Mouse (Mus musculus) embryonic facial prominence, embryonic 15.5 days (tissue): ENCODE measurements around the gene Nipal4. TPM values are rescaled to one million over a fixed set of nuclear protein-coding genes. Genes with fewer than 3 reads are reported as not detected.
A peak's percentile ranks its signal among the peaks of the same experiment; 100 is the strongest.

Experiments used
- ATAC-seq: fragments of 200-750 bp; cut with Nextera tagmentation; 2 replicates; pipeline ENCODE4 v1.8.0; 2017; ENCODE audit warnings: low read depth, moderate TSS enrichment; ENCODE audit not compliant: insufficient number of reproducible peaks, low FRiP score, low TSS enrichment
- H3K27ac ChIP-seq: fragments of 300-500 bp; sonication (generic); replicated peaks from 2 replicates; pipeline ENCODE4 v1.5.1; 2015; ENCODE audit warnings: mild to moderate bottlenecking, inconsistent platforms
- H3K27me3 ChIP-seq: fragments of 300-500 bp; sonication (generic); 2 replicates; pipeline ENCODE4 v1.6.1; 2015; ENCODE audit warnings: inconsistent platforms
- H3K36me3 ChIP-seq: fragments of 300-500 bp; sonication (generic); 2 replicates; pipeline ENCODE4 v1.6.1; 2015; ENCODE audit warnings: mild to moderate bottlenecking, inconsistent platforms
- H3K4me1 ChIP-seq: fragments of 300-500 bp; sonication (generic); 2 replicates; pipeline ENCODE4 v1.6.1; 2015; ENCODE audit warnings: inconsistent platforms
- H3K4me2 ChIP-seq: fragments of 300-500 bp; sonication (generic); replicated peaks from 2 replicates; pipeline ENCODE4 v1.6.1; 2015; ENCODE audit warnings: mild to moderate bottlenecking, inconsistent platforms
- H3K4me3 ChIP-seq: fragments of 300-500 bp; sonication (generic); replicated peaks from 2 replicates; pipeline ENCODE4 v1.5.1; 2015; ENCODE audit warnings: mild to moderate bottlenecking, inconsistent platforms
- H3K9ac ChIP-seq: fragments of 300-500 bp; sonication (generic); 2 replicates; pipeline ENCODE4 v1.6.1; 2015; ENCODE audit warnings: inconsistent platforms
- H3K9me3 ChIP-seq: fragments of 300-500 bp; sonication (generic); replicated peaks from 2 replicates; pipeline ENCODE4 v1.6.1; 2016; ENCODE audit warnings: inconsistent platforms
- WGBS: fragments of 180-500 bp; shearing (Covaris S2); methylation state at CpG from one replicate; pipeline ENCODE4 v1.1.7; 2015; 5-methylcytosine and 5-hydroxymethylcytosine counted together
- microRNA-seq: library from miRNA; unstranded; fragments of <30 nt; microRNA quantifications from one replicate; pipeline ENCODE4, GENCODE M21; 2016; ENCODE audit warnings: borderline number of aligned reads
- polyA plus RNA-seq: library from polyadenylated mRNA; unstranded; fragments of >200 nt; fragmentation: Nextera tagmentation; extraction: Ambion mirVana; gene quantifications from 2 replicates; pipeline ENCODE4 v1.2.1, GENCODE M21; 2015

The Nipal4 gene
- polyA plus RNA-seq, 1 experiment from 2014 or later, result 9.5 TPM

DNA sequence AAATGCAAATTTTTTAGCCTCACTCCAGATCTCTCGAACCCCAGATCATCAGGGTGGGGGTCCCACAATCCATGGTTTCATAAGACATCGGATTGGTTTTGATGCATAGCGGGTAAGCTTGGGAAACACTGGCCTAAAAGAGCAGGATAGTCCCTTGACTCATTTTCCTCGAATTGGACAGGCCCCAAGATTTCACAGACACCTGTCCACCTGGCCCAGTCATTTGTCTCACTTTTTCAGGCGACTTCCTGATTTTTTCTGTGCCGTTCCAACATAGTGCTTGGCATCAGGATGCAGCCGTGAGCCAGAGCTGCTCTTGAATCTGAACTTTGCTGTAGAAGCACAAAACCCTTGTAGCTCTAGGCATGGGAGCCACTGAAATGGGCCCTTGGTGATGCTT, 52.1 kb downstream of the Nipal4 start:
- ATAC-seq, result no peak
- H3K4me3 ChIP-seq, result no peak overlapping the region
- H3K4me2 ChIP-seq, result no peak overlapping the region
- no peak overlapping the region for H3K27ac ChIP-seq
- H3K9me3 ChIP-seq, result no peaks in the 10 kb centered on the region
- 90% methylated on average over 7 of the region's 7 CpGs for WGBS
- H3K27me3 ChIP-seq, result no peaks in the 10 kb centered on the region
- peaks cover 9% of the 10 kb centered on the region for H3K36me3 ChIP-seq
- H3K4me1 ChIP-seq, result no peaks in the 10 kb centered on the region; the same call in 1 of the 2 replicates
- H3K9ac ChIP-seq, result no peak overlapping the region

DNA sequence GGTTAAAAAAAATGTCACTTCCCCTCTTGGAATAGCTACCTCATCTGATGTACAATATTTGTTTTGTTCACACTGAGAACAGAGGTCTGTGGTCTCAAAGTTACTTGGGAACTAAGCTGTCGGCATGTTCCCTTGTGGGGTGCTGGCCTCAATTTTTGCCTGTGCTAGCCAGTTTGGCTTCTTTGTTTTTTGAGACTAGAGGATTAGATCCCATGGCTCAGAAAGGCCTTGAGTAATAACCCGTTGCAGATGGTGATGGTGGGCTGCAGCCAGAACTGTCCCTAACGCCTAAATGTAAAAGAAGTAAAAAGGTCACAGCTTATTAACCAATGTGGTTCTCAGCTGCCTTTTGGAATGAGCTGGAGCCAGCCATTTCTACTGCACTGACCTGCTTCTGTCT, 53.1 kb downstream of the Nipal4 start:
- peaks cover 9% of the 10 kb centered on the region for H3K36me3 ChIP-seq
- no peaks in the 10 kb centered on the region for H3K9me3 ChIP-seq
- WGBS, result 69% methylated on average over 3 of the region's 3 CpGs
- no peak overlapping the region for H3K27ac ChIP-seq
- no peaks in the 10 kb centered on the region; the same call in 1 of the 2 replicates for H3K4me1 ChIP-seq
- no peaks in the 10 kb centered on the region for H3K27me3 ChIP-seq
- no peak overlapping the region for H3K9ac ChIP-seq
- no peak for ATAC-seq
- H3K4me2 ChIP-seq, result no peak overlapping the region
- H3K4me3 ChIP-seq, result no peak overlapping the region

DNA sequence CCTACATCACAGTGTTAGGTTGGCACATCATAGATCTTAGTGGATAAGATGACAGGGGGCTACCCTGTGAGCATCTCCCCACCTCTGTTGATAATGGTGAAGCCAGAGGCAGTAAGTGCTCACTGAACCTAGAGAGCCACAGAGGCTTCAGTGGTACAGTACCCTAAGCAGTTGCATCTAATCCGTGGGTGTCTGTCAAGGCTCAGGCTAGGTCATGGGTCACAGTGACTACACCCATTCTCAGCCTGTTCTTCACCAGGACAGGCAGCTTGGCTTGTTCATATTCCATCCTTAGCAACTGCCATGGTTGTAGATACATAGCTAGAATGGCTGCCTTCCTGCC, 55.4 kb downstream of the Nipal4 start:
- no peaks in the 10 kb centered on the region for H3K9me3 ChIP-seq
- 83% methylated on average over 1 of the region's 1 CpGs for WGBS
- no peak for ATAC-seq
- no peak overlapping the region for H3K4me3 ChIP-seq
- H3K36me3 ChIP-seq, result peaks cover 9% of the 10 kb centered on the region
- no peak overlapping the region for H3K27ac ChIP-seq
- H3K4me1 ChIP-seq, result no peaks in the 10 kb centered on the region; the same call in 1 of the 2 replicates
- H3K9ac ChIP-seq, result no peak overlapping the region
- H3K4me2 ChIP-seq, result no peak overlapping the region
- no peaks in the 10 kb centered on the region for H3K27me3 ChIP-seq

DNA sequence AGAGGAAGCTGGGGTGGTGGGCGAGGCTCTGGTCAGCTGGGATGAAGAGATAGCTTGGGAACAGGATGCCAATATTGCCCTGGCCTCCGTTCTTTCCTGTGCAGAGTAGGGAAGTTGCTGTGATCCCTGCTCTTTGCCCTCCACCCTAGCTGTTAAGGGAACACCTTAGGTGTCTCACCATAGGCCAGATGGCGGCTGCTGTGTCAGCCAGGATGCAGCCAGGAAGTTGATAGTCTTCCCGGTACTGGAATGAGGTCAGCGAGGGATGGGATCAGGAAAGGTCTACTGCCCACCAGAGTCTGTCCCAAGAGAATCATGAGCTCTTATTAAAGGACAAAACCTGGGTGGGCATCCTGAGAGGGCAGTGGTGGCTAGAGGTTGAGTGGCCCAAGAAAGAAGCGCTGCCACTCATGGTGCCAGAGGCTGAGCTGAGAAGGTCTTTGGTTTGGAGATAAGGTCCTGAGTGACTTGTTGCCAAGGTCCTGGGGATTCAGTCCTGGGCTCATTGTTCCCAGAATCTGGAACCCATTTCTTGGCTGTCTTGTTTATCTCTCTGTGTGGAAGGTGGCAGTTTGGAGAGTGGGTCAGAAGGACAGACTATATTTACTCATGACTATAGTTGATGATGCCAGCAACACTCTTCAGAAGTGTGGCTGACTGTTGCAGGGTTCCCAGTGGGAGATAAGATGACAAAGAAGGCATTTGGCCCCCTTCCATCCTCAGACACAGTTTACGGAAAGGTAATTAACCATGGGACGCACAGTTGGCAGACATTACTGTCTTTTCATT, 56.0 kb downstream of the Nipal4 start:
- 79% methylated on average over 8 of the region's 8 CpGs for WGBS
- H3K4me2 ChIP-seq, result no peak overlapping the region
- H3K9me3 ChIP-seq, result no peaks in the 10 kb centered on the region
- no peaks in the 10 kb centered on the region; the same call in 1 of the 2 replicates for H3K4me1 ChIP-seq
- H3K27me3 ChIP-seq, result no peaks in the 10 kb centered on the region
- ATAC-seq, result no peak
- H3K9ac ChIP-seq, result no peak overlapping the region
- H3K27ac ChIP-seq, result no peak overlapping the region
- H3K4me3 ChIP-seq, result no peak overlapping the region
- peaks cover 9% of the 10 kb centered on the region for H3K36me3 ChIP-seq

DNA sequence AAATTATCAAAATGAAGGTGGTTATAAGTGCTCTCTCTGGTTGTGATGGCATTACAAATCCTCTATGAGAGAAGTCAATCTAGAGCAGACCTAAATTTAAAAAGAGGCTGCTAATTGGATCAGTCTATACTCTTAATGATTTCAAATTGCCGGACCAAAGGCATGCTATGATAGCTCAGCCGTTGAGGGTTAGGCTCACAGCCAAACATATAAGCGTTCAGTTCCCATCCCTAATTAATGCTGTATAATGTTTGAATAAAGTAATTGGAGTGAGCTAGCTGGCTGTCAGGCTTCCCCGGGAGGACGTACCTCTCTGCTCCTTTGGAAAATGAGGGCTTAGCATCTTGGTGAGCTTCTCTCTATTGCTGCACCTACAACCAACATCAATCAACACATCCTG, 57.1 kb downstream of the Nipal4 start:
- whole genome bisulfite sequencing, result 64% methylated on average over 5 of the region's 5 CpGs
- no peaks in the 10 kb centered on the region for H3K9me3 ChIP-seq
- H3K27ac ChIP-seq, result no peak overlapping the region
- no peaks in the 10 kb centered on the region for H3K27me3 ChIP-seq
- H3K4me3 ChIP-seq, result no peak overlapping the region
- H3K4me2 ChIP-seq, result no peak overlapping the region
- H3K36me3 ChIP-seq, result peaks cover 6% of the 10 kb centered on the region
- ATAC-seq, result no peak
- no peaks in the 10 kb centered on the region for H3K4me1 ChIP-seq
- H3K9ac ChIP-seq, result no peak overlapping the region

DNA sequence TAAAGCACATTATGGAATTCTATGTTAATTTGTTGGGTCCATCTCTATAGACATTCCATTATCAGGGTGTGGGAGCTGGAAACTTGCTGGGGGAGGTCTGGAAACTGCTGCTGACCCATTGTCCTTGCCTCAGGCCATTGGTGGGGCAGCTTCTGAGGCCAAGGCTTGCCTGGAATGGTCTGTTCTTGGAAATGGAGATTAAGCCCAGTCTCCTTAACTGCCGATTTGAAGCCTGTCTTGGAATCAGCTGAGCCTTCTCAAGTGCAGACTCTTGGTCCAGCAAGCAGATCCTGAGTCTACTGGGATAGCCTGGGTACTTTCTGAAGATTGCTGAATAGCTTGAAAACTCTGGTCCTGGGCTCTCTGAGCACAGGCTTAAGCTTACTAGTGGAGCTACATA, 59.3 kb downstream of the Nipal4 start:
- Histone ChIP-seq H3K4me2 (no peak overlapping the region), H3K27ac (no peak overlapping the region), H3K9me3 (no peaks in the 10 kb centered on the region), H3K36me3 (no peaks in the 10 kb centered on the region), H3K9ac (no peak overlapping the region), H3K27me3 (no peaks in the 10 kb centered on the region), H3K4me3 (no peak overlapping the region), H3K4me1 (peaks cover 4% of the 10 kb centered on the region; the same call in 1 of the 2 replicates)
- WGBS, result 74% methylated on average over 1 of the region's 1 CpGs
- no peak for ATAC-seq

DNA sequence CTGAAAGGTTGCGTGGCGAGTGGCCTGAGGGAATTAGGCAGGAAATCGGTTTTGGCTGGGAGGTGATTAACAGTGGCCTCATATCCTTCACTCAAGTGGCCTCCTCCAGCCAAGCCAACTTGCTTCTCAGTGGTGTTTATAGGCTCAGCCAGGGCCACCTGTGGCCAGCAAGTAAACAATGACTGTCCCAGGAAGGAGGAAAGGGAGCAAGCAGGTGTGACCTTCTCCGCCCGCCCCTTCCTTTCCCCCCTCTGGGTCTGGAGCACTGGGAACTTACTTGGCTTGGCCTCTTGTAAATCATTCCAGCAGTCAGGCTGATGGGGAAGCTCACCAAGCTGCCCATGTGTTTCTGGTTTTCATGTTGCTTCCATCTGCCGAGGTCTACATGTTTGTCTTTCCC, 64.2 kb downstream of the Nipal4 start:
- Histone ChIP-seq H3K27me3 (no peaks in the 10 kb centered on the region), H3K9ac (no peak overlapping the region), H3K27ac (0 out of 2 replicates have a peak overlapping the region, but pooled peaks have one; percentile 39), H3K4me1 (peaks cover 7% of the 10 kb centered on the region; the same call in 1 of the 2 replicates), H3K4me3 (no peak overlapping the region), H3K4me2 (no peak overlapping the region), H3K36me3 (peaks cover 24% of the 10 kb centered on the region), H3K9me3 (no peaks in the 10 kb centered on the region)
- ATAC-seq, result 0 out of 2 replicates have a peak, but pooled peaks have one; percentile 46
- WGBS, result 62% methylated on average over 6 of the region's 6 CpGs

Small RNAs within 50 kb of the gene (microRNA-seq; reads per million reads assigned to microRNA genes)
- gene Mir7239 (not detected), gene Mir8100 (not detected)

Other genes starting within 250 kb of the Nipal4 start
- 5.2 and 5.4 TPM in 2 replicates for gene Lsm11, start 221.6 kb downstream of the Nipal4 start, polyA plus RNA-seq
- 12.2 and 13.0 TPM in 2 replicates for gene Thg1l, start 211.0 kb downstream of the Nipal4 start, polyA plus RNA-seq
- 0.20 and 0.23 TPM in 2 replicates for gene Sox30, start 186.2 kb downstream of the Nipal4 start, polyA plus RNA-seq
- 3.9 and 7.7 TPM in 2 replicates for gene Gm12166, start 114.2 kb downstream of the Nipal4 start, polyA plus RNA-seq
- gene Adam19, start 110.5 kb downstream of the Nipal4 start, polyA plus RNA-seq, result 13.4 and 14.1 TPM in 2 replicates
- 2.9 and 3.4 TPM in 2 replicates for gene Fndc9, start 69.0 kb upstream of the Nipal4 start, polyA plus RNA-seq
- gene Cyfip2, start 146.4 kb upstream of the Nipal4 start, polyA plus RNA-seq, result 10.8 and 14.2 TPM in 2 replicates
- 0.21 and 0.33 TPM in 2 replicates for gene Itk, start 223.0 kb upstream of the Nipal4 start, polyA plus RNA-seq
- gene Fam71b, start 230.1 kb upstream of the Nipal4 start, polyA plus RNA-seq, result not detected in 2 replicates